Mouse (Mus musculus) forebrain, embryonic 14.5 days (tissue): ENCODE measurements around the gene Clec16a. TPM values are rescaled to one million over a fixed set of nuclear protein-coding genes. Genes with fewer than 3 reads are reported as not detected.

Source experiments
- ATAC-seq: fragments of 200-750 bp; cut with Nextera tagmentation; 2 replicates; pipeline ENCODE4 v1.8.0; 2017; ENCODE audit warnings: mild to moderate bottlenecking, moderate library complexity
- DNase-seq: peaks from one replicate; pipeline ENCODE4 v3.0.0-alpha.2; 2015; ENCODE audit warnings: low spot score
- H3K27ac ChIP-seq: fragments of 300-500 bp; sonication (generic); 2 replicates; pipeline ENCODE4 v1.5.1; 2014; ENCODE audit warnings: low read depth, mild to moderate bottlenecking, control low read depth, low read length, moderate library complexity
- H3K27me3 ChIP-seq: fragments of 300-500 bp; sonication (generic); replicated peaks from 2 replicates; pipeline ENCODE4 v1.6.1; 2014; ENCODE audit warnings: low read length, control low read depth, mixed read lengths; ENCODE audit not compliant: control insufficient read depth, insufficient read depth
- H3K36me3 ChIP-seq: fragments of 300-500 bp; sonication (generic); 2 replicates; pipeline ENCODE4 v1.6.1; 2014; ENCODE audit warnings: low read length, control low read depth; ENCODE audit not compliant: control insufficient read depth, insufficient read depth
- H3K4me1 ChIP-seq: fragments of 300-500 bp; sonication (generic); 2 replicates; pipeline ENCODE4 v1.6.1; 2014; ENCODE audit warnings: antibody characterized with exemption, low read length, control low read depth; ENCODE audit not compliant: control insufficient read depth, insufficient read depth
- H3K4me2 ChIP-seq: fragments of 300-500 bp; sonication (generic); 2 replicates; pipeline ENCODE4 v1.6.1; 2014; ENCODE audit warnings: mild to moderate bottlenecking, control low read depth, low read length
- H3K4me3 ChIP-seq: fragments of 300-500 bp; sonication (generic); 2 replicates; pipeline ENCODE4 v1.5.1; 2014; ENCODE audit warnings: low read depth, low read length, control low read depth
- H3K9ac ChIP-seq: fragments of 300-500 bp; sonication (generic); 2 replicates; pipeline ENCODE4 v1.6.1; 2014; ENCODE audit warnings: mild to moderate bottlenecking, low read length, control low read depth, moderate library complexity
- H3K9me3 ChIP-seq: fragments of 300-500 bp; sonication (generic); replicated peaks from 2 replicates; pipeline ENCODE4 v1.6.1; 2016; ENCODE audit warnings: low read length, control low read depth, mixed read lengths; ENCODE audit not compliant: control insufficient read depth
- WGBS: fragments of 180-500 bp; shearing (Covaris S2); extraction: QIAGEN DNeasy Blood & Tissue Kit; methylation state at CpG from one replicate; pipeline ENCODE4 v1.1.7; 2014; 5-methylcytosine and 5-hydroxymethylcytosine counted together
- polyA plus RNA-seq: library from polyadenylated mRNA; unstranded; fragments of >200 nt; fragmentation: Nextera tagmentation; extraction: Ambion mirVana; gene quantifications from 2 replicates; pipeline ENCODE4 v1.2.1, GENCODE M21; 2014

Gene Clec16a
- polyA plus RNA-seq, 1 experiment from 2014 or later: 50.2 TPM

- ATAC-seq: no peak
- DNase-seq: no peak
- WGBS: 41% methylated on average over 2 of the region's 2 CpGs
- H3K27me3 ChIP-seq: no peaks in the 10 kb centered on the region
- no peaks in the 10 kb centered on the region for H3K4me1 ChIP-seq
- no peak overlapping the region for H3K4me2 ChIP-seq
- no peak overlapping the region for H3K9ac ChIP-seq
- H3K9me3 ChIP-seq: no peaks in the 10 kb centered on the region
- no peak overlapping the region for H3K27ac ChIP-seq
- no peaks in the 10 kb centered on the region for H3K36me3 ChIP-seq
- no peak overlapping the region for H3K4me3 ChIP-seq
Measured at GRCm38 (mm10) chr16:10769661-10770060, 224.5 kb downstream of the Clec16a start.

GRCm38 (mm10) chr16:10770531-10771325, 225.6 kb downstream of the Clec16a start:
- Histone ChIP-seq H3K27me3 (no peaks in the 10 kb centered on the region), H3K27ac (no peak overlapping the region), H3K36me3 (no peaks in the 10 kb centered on the region), H3K9ac (no peak overlapping the region), H3K9me3 (no peaks in the 10 kb centered on the region), H3K4me3 (no peak overlapping the region), H3K4me1 (no peaks in the 10 kb centered on the region), H3K4me2 (no peak overlapping the region)
- ATAC-seq (no peak), DNase-seq (peak; percentile 13)
- WGBS: 54% methylated on average over 4 of the region's 4 CpGs

DNA sequence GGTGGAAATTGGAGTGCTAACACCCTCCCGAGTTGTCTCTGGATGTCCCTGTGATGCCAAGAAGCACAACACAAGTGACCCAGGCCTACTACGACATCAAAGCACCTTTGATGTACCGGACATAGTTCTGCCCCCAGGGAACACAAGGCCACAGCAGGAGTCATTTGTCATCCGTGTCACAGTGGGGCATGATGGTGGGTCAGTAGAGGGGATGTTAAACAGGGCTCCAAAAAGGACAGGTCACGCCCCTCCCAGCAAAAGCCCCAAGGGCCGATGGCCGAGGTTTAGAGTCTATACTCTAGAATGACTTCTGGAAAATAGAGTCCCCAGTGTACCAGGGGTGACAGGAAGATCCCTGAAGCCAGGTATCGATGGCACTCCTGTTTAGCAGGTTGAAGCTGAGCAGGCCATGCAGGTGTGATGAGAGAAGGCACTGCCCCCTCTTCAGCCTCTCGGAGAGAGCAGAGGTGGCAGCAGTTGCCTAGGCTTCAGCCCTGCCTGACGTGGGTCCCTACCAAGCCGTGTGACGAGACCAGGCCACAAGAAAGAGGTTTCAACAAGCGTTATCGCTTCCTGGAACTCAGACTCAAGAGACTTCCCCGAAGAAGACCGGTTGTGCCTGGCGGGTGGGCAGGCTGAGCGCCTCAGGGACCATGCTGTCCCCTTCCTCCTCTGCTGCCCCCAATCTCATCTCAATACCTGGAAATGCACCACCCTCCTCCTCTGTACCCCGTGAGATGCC, 226.8 kb downstream of the Clec16a start:
- H3K4me3 ChIP-seq: no peak overlapping the region
- WGBS: 73% methylated on average over 19 of the region's 19 CpGs
- DNase-seq (no peak), ATAC-seq (no peak)
- H3K9ac ChIP-seq: no peak overlapping the region
- no peak overlapping the region for H3K4me2 ChIP-seq
- H3K27ac ChIP-seq: no peak overlapping the region
- no peaks in the 10 kb centered on the region for H3K4me1 ChIP-seq
- H3K27me3 ChIP-seq: no peaks in the 10 kb centered on the region
- no peaks in the 10 kb centered on the region for H3K9me3 ChIP-seq
- no peaks in the 10 kb centered on the region for H3K36me3 ChIP-seq

- no peak overlapping the region for H3K4me3 ChIP-seq
- no peak overlapping the region for H3K27ac ChIP-seq
- H3K4me1 ChIP-seq: no peaks in the 10 kb centered on the region
- DNase-seq (no peak), ATAC-seq (no peak)
- H3K9ac ChIP-seq: no peak overlapping the region
- WGBS: 89% methylated on average over 8 of the region's 8 CpGs
- no peak overlapping the region for H3K4me2 ChIP-seq
- H3K27me3 ChIP-seq: no peaks in the 10 kb centered on the region
- no peaks in the 10 kb centered on the region for H3K9me3 ChIP-seq
- H3K36me3 ChIP-seq: no peaks in the 10 kb centered on the region
Measured at GRCm38 (mm10) chr16:10773543-10773942, 228.4 kb downstream of the Clec16a start.

DNA sequence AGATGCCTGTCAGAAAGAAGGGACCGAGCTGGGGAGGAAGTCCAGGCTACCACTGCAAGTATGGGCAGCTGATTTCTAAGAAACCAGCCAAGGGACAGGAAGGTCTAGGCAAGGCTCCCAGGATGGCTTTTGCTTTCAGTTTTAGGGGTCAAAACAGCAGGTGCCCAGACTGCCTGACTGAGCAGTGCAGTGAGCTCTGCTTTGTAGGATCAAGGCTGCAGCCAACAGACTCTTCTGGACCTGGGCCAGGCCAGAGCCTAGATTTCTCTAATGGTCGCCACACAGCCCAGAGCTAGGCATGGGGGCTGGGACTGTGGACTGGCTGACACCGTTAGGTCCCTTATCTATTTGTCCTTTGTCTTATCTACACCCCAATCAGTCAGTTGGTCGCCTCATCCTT, 229.6 kb downstream of the Clec16a start:
- 67% methylated on average over 4 of the region's 4 CpGs for WGBS
- no peaks in the 10 kb centered on the region for H3K27me3 ChIP-seq

GRCm38 (mm10) chr16:10776322-10776721, 231.2 kb downstream of the Clec16a start:
- no peaks in the 10 kb centered on the region for H3K36me3 ChIP-seq
- no peak overlapping the region for H3K27ac ChIP-seq
- no peak overlapping the region for H3K4me3 ChIP-seq
- 72% methylated on average over 7 of the region's 7 CpGs for WGBS
- H3K4me2 ChIP-seq: no peak overlapping the region
- H3K9ac ChIP-seq: no peak overlapping the region
- DNase-seq: no peak
- no peaks in the 10 kb centered on the region for H3K27me3 ChIP-seq
- H3K9me3 ChIP-seq: no peaks in the 10 kb centered on the region
- ATAC-seq: no peak
- H3K4me1 ChIP-seq: no peaks in the 10 kb centered on the region

More for the DNA sequence above, 229.6 kb downstream of the Clec16a start:
- Histone ChIP-seq H3K9me3 (no peaks in the 10 kb centered on the region), H3K4me3 (no peak overlapping the region), H3K27ac (no peak overlapping the region), H3K9ac (no peak overlapping the region), H3K36me3 (no peaks in the 10 kb centered on the region), H3K4me2 (no peak overlapping the region), H3K4me1 (no peaks in the 10 kb centered on the region)
- peak; percentile 7 for DNase-seq
- no peak for ATAC-seq

DNA sequence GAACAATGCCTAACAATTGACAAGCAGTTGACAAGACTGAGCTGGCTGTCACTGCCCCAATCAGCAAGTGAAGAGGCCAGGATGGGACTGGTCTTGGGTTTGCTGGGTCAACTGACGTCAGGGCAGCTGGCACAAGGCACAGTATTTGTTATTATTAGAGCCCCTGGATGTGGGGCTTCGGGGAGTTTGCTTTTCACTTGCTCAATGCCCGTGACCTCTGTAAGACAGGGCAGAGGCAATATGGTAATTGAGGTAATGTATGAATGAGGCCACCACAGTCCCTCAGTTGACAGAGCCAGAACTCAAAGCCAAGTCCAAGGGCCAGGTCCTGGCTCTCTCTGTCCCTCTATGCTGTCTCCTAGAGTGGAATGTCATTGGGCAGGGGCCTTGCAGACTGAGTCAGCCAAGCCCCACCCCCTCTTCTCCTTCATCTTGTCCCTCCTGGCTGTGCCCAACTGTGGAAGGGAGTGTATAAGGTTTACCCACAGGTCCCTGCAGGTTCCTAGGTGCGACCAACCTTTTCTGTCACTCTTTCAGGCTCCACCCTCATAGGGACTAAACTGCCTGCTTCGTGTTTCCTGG, 232.5 kb downstream of the Clec16a start:
- Histone ChIP-seq H3K27me3 (no peaks in the 10 kb centered on the region), H3K27ac (no peak overlapping the region), H3K9me3 (no peaks in the 10 kb centered on the region), H3K4me2 (no peak overlapping the region), H3K4me1 (no peaks in the 10 kb centered on the region), H3K4me3 (no peak overlapping the region), H3K36me3 (no peaks in the 10 kb centered on the region), H3K9ac (no peak overlapping the region)
- 76% methylated on average over 5 of the region's 5 CpGs for WGBS
- ATAC-seq (no peak), DNase-seq (no peak)

DNA sequence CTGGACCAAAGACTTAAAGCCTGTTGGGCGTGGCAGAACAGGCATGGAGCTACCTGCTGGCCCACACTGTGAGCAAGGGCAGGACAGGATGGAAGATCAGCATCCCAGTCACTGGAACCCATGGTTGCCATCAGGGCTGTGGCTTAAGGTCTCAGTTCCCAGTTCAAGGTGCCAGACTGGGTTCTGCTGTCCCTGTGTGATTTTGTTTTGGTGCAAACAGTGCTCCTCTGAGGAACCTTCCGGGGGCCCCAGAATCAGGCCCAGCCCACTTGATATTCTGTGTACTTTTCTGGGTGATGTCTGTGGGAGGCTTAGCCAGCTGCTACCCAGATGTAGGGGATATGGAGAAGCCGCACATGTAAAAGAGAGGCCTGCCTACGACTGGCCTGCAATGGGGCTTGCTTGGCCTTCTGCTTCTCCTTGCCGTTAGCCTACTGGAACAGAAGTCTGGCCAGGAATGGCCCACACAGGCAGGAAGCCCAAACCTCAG, 235.5 kb downstream of the Clec16a start:
- Histone ChIP-seq H3K9ac (no peak overlapping the region), H3K9me3 (no peaks in the 10 kb centered on the region)
- no peak for ATAC-seq

More for the DNA sequence above, 235.5 kb downstream of the Clec16a start:
- WGBS: 89% methylated on average over 5 of the region's 5 CpGs
- Histone ChIP-seq H3K4me1 (0 out of 2 replicates have a peak, but pooled peaks cover 3% of the 10 kb centered on the region), H3K4me3 (no peak overlapping the region), H3K4me2 (no peak overlapping the region), H3K27me3 (0 out of 2 replicates have a peak, but pooled peaks cover 9% of the 10 kb centered on the region), H3K36me3 (no peaks in the 10 kb centered on the region), H3K27ac (no peak overlapping the region)
- no peak for DNase-seq
